Mouse (Mus musculus): Measurements from ENCODE around the gene Clk1. TPM values are rescaled to one million over a fixed set of nuclear protein-coding genes. Genes with fewer than 3 reads are reported as not detected.

Clk1 gene
- 100 to 1,000 TPM; 355 to 452 TPM for polyA plus RNA-seq (2017; shearing (Covaris generic))

GRCm38 (mm10) chr1:58423371-58424248 is at the start of gene Clk1:
Gene Clk1 (minus strand): TSS chr1:58424066.
- peak; percentile 64 for ATAC-seq

GRCm38 (mm10) chr1:58465561-58465960 is 41.7 kb upstream of the Clk1 start:
- no peak for ATAC-seq

- ATAC-seq, result no peak
Observed at GRCm38 (mm10) chr1:58465042-58465441, 41.2 kb upstream of the Clk1 start.

GRCm38 (mm10) chr1:58463935-58464334 is 40.1 kb upstream of the Clk1 start:
- no peak for ATAC-seq

GRCm38 (mm10) chr1:58460566-58460965 is 36.7 kb upstream of the Clk1 start:
- no peak for ATAC-seq

GRCm38 (mm10) chr1:58458867-58459266 is 35.0 kb upstream of the Clk1 start:
- no peak for ATAC-seq

- no peak for ATAC-seq
Observed at GRCm38 (mm10) chr1:58458175-58458574, 34.3 kb upstream of the Clk1 start.

- ATAC-seq, result peak; percentile 90
Observed at GRCm38 (mm10) chr1:58454316-58454715, 30.4 kb upstream of the Clk1 start.

GRCm38 (mm10) chr1:58448396-58448795 is 24.5 kb upstream of the Clk1 start:
- no peak for ATAC-seq

GRCm38 (mm10) chr1:58447766-58448165 is 23.9 kb upstream of the Clk1 start:
- no peak for ATAC-seq

GRCm38 (mm10) chr1:58445861-58446260 is 22.0 kb upstream of the Clk1 start:
- ATAC-seq, result peak; percentile 29

- ATAC-seq, result peak; percentile 93
Observed at GRCm38 (mm10) chr1:58445143-58445722, 21.4 kb upstream of the Clk1 start, which contains the start of the genes Nif3l1 and Ppil3. Gene Nif3l1 (plus strand): TSS chr1:58445151. Gene Ppil3 (minus strand): TSS chr1:58445486.

- ATAC-seq, result no peak
Observed at GRCm38 (mm10) chr1:58444691-58445090, 20.8 kb upstream of the Clk1 start.

GRCm38 (mm10) chr1:58424551-58424950 is 685 bp upstream of the Clk1 start:
- no peak for ATAC-seq

GRCm38 (mm10) chr1:58422879-58423278 is 987 bp downstream of the Clk1 start:
- ATAC-seq, result peak; percentile 83

- no peak for ATAC-seq
Observed at GRCm38 (mm10) chr1:58420961-58421360, 2.9 kb downstream of the Clk1 start.

- no peak for ATAC-seq
Observed at GRCm38 (mm10) chr1:58420032-58420431, 3.8 kb downstream of the Clk1 start.

- ATAC-seq, result peak; percentile 5
Observed at GRCm38 (mm10) chr1:58416048-58416447, 7.8 kb downstream of the Clk1 start.

- ATAC-seq, result peak; percentile 41
Observed at GRCm38 (mm10) chr1:58415442-58415841, 8.4 kb downstream of the Clk1 start.

GRCm38 (mm10) chr1:58410776-58411175 is 13.1 kb downstream of the Clk1 start:
- ATAC-seq, result no peak

GRCm38 (mm10) chr1:58410198-58410588 is 13.7 kb downstream of the Clk1 start:
- ATAC-seq, result no peak

GRCm38 (mm10) chr1:58409553-58410197 is 14.2 kb downstream of the Clk1 start:
- no peak for ATAC-seq

GRCm38 (mm10) chr1:58408141-58408540 is 15.7 kb downstream of the Clk1 start:
- no peak for ATAC-seq
